Mouse (Mus musculus): ENCODE data around the gene Tspear. TPM values are rescaled to one million over a fixed set of nuclear protein-coding genes. Genes with fewer than 3 reads are reported as not detected.
A peak's percentile ranks its signal among the peaks of the same experiment; 100 is the strongest.

The Tspear gene
- 2.1 and 2.8 TPM in 2 replicates for polyA plus RNA-seq (2015; fragmentation: Nextera tagmentation; extraction: Ambion mirVana)

GRCm38 (mm10) chr10:77685895-77686664 is at the start of gene Tspear:
Gene Tspear (plus strand): TSS chr10:77686569.
- H3K9ac ChIP-seq: no peak within 1 kb of the TSS
- no peaks in the 10 kb centered on the region for H3K9me3 ChIP-seq
- WGBS: 10% methylated on average over 22 of the region's 22 CpGs
- no peak for ATAC-seq (ENCODE audit: insufficient number of reproducible peaks, low FRiP score, low TSS enrichment, low read depth)
- peaks cover 11% of the 10 kb centered on the region; the same call in 1 of the 2 replicates for H3K4me1 ChIP-seq
- H3K4me2 ChIP-seq: peak within 1 kb of the TSS; percentile 24
- no peaks in the 10 kb centered on the region for H3K36me3 ChIP-seq
- H3K4me3 ChIP-seq: peak within 1 kb of the TSS; percentile 12
- H3K27ac ChIP-seq: peak within 1 kb of the TSS; percentile 61
- peaks cover 32% of the 10 kb centered on the region for H3K27me3 ChIP-seq

- no peak overlapping the region for H3K4me2 ChIP-seq
- peaks cover 64% of the 10 kb centered on the region for H3K36me3 ChIP-seq
- no peaks in the 10 kb centered on the region for H3K27me3 ChIP-seq
- H3K4me3 ChIP-seq: no peak overlapping the region
- no peak overlapping the region for H3K9ac ChIP-seq
- ATAC-seq (ENCODE audit: insufficient number of reproducible peaks, low FRiP score, low TSS enrichment, low read depth): no peak
- H3K4me1 ChIP-seq: peaks cover 8% of the 10 kb centered on the region
- no peaks in the 10 kb centered on the region for H3K9me3 ChIP-seq
- WGBS: 77% methylated on average over 6 of the region's 6 CpGs
- H3K27ac ChIP-seq: no peak overlapping the region
Observed at GRCm38 (mm10) chr10:77638956-77639355, 47.4 kb upstream of the Tspear start.

- Histone ChIP-seq H3K27me3 (no peaks in the 10 kb centered on the region), H3K9ac (no peak overlapping the region), H3K36me3 (peaks cover 68% of the 10 kb centered on the region), H3K27ac (no peak overlapping the region), H3K4me3 (no peak overlapping the region), H3K9me3 (no peaks in the 10 kb centered on the region), H3K4me2 (no peak overlapping the region), H3K4me1 (peaks cover 2% of the 10 kb centered on the region; the same call in 1 of the 2 replicates)
- no peak for ATAC-seq (ENCODE audit: insufficient number of reproducible peaks, low FRiP score, low TSS enrichment, low read depth)
- 76% methylated on average over 7 of the region's 7 CpGs for WGBS
Observed at GRCm38 (mm10) chr10:77643160-77643559, 43.2 kb upstream of the Tspear start.

GRCm38 (mm10) chr10:77645571-77645970 is 40.8 kb upstream of the Tspear start:
- H3K4me3 ChIP-seq: no peak overlapping the region
- H3K9me3 ChIP-seq: no peaks in the 10 kb centered on the region
- H3K4me1 ChIP-seq: peaks cover 18% of the 10 kb centered on the region
- H3K36me3 ChIP-seq: peaks cover 60% of the 10 kb centered on the region
- no peak overlapping the region for H3K27ac ChIP-seq
- no peak overlapping the region for H3K9ac ChIP-seq
- no peak overlapping the region for H3K4me2 ChIP-seq
- H3K27me3 ChIP-seq: no peaks in the 10 kb centered on the region
- ATAC-seq (ENCODE audit: insufficient number of reproducible peaks, low FRiP score, low TSS enrichment, low read depth): no peak
- WGBS: 89% methylated on average over 5 of the region's 5 CpGs

- WGBS: 88% methylated on average over 1 of the region's 1 CpGs
- no peak for ATAC-seq (ENCODE audit: insufficient number of reproducible peaks, low FRiP score, low TSS enrichment, low read depth)
- H3K36me3 ChIP-seq: peaks cover 44% of the 10 kb centered on the region
- no peaks in the 10 kb centered on the region for H3K27me3 ChIP-seq
- H3K4me1 ChIP-seq: peaks cover 22% of the 10 kb centered on the region
- no peaks in the 10 kb centered on the region for H3K9me3 ChIP-seq
- no peak overlapping the region for H3K27ac ChIP-seq
- no peak overlapping the region for H3K4me3 ChIP-seq
- H3K4me2 ChIP-seq: no peak overlapping the region
- H3K9ac ChIP-seq: no peak overlapping the region
Observed at GRCm38 (mm10) chr10:77647461-77647860, 38.9 kb upstream of the Tspear start.

GRCm38 (mm10) chr10:77647901-77648300 is 38.5 kb upstream of the Tspear start:
- no peak overlapping the region for H3K4me3 ChIP-seq
- no peaks in the 10 kb centered on the region for H3K27me3 ChIP-seq
- 90% methylated on average over 8 of the region's 8 CpGs for whole genome bisulfite sequencing
- H3K9ac ChIP-seq: no peak overlapping the region
- H3K27ac ChIP-seq: no peak overlapping the region
- H3K9me3 ChIP-seq: no peaks in the 10 kb centered on the region
- H3K36me3 ChIP-seq: peaks cover 42% of the 10 kb centered on the region
- no peak for ATAC-seq (ENCODE audit: insufficient number of reproducible peaks, low FRiP score, low TSS enrichment, low read depth)
- H3K4me1 ChIP-seq: peaks cover 22% of the 10 kb centered on the region
- H3K4me2 ChIP-seq: no peak overlapping the region

- H3K4me1 ChIP-seq: peaks cover 22% of the 10 kb centered on the region
- no peak overlapping the region for H3K27ac ChIP-seq
- no peak overlapping the region for H3K4me3 ChIP-seq
- no peak overlapping the region for H3K9ac ChIP-seq
- H3K9me3 ChIP-seq: no peaks in the 10 kb centered on the region
- no peak for ATAC-seq (ENCODE audit: insufficient number of reproducible peaks, low FRiP score, low TSS enrichment, low read depth)
- H3K36me3 ChIP-seq: 0 out of 2 replicates have a peak, but pooled peaks cover 4% of the 10 kb centered on the region
- WGBS: 77% methylated on average over 9 of the region's 9 CpGs
- H3K4me2 ChIP-seq: no peak overlapping the region
- H3K27me3 ChIP-seq: no peaks in the 10 kb centered on the region
Observed at GRCm38 (mm10) chr10:77652046-77652445, 34.3 kb upstream of the Tspear start.

GRCm38 (mm10) chr10:77658286-77658994 is 27.9 kb upstream of the Tspear start:
- Histone ChIP-seq H3K9me3 (no peaks in the 10 kb centered on the region), H3K4me1 (peaks cover 6% of the 10 kb centered on the region; the same call in 1 of the 2 replicates), H3K27me3 (peaks cover under 1% of the 10 kb centered on the region; the same call in 1 of the 2 replicates), H3K4me2 (no peak overlapping the region), H3K4me3 (no peak overlapping the region), H3K36me3 (no peaks in the 10 kb centered on the region), H3K9ac (no peak overlapping the region), H3K27ac (no peak overlapping the region)
- WGBS: 56% methylated on average over 15 of the region's 15 CpGs
- no peak for ATAC-seq (ENCODE audit: insufficient number of reproducible peaks, low FRiP score, low TSS enrichment, low read depth)

- no peak overlapping the region for H3K27ac ChIP-seq
- peaks cover 29% of the 10 kb centered on the region for H3K4me1 ChIP-seq
- 17% methylated on average over 43 of the region's 43 CpGs for WGBS
- no peaks in the 10 kb centered on the region for H3K36me3 ChIP-seq
- no peaks in the 10 kb centered on the region for H3K9me3 ChIP-seq
- ATAC-seq (ENCODE audit: insufficient number of reproducible peaks, low FRiP score, low TSS enrichment, low read depth): no peak
- H3K4me2 ChIP-seq: peak overlapping the region; percentile 26
- no peak overlapping the region for H3K4me3 ChIP-seq
- H3K9ac ChIP-seq: no peak overlapping the region
- H3K27me3 ChIP-seq: peaks cover 15% of the 10 kb centered on the region; the same call in 1 of the 2 replicates
Observed at GRCm38 (mm10) chr10:77663949-77664665, 22.3 kb upstream of the Tspear start.

- H3K4me3 ChIP-seq: no peak overlapping the region
- no peaks in the 10 kb centered on the region for H3K36me3 ChIP-seq
- no peaks in the 10 kb centered on the region for H3K9me3 ChIP-seq
- no peak overlapping the region for H3K9ac ChIP-seq
- peaks cover 15% of the 10 kb centered on the region; the same call in 1 of the 2 replicates for H3K27me3 ChIP-seq
- 0 out of 2 replicates have a peak overlapping the region, but pooled peaks have one; percentile 5 for H3K4me2 ChIP-seq
- ATAC-seq (ENCODE audit: insufficient number of reproducible peaks, low FRiP score, low TSS enrichment, low read depth): peak; percentile 64
- H3K27ac ChIP-seq: no peak overlapping the region; the same call in 1 of the 2 replicates
- H3K4me1 ChIP-seq: peaks cover 29% of the 10 kb centered on the region
- 29% methylated on average over 8 of the region's 8 CpGs for WGBS
Observed at GRCm38 (mm10) chr10:77666342-77666741, 20.0 kb upstream of the Tspear start.

GRCm38 (mm10) chr10:77667402-77667801 is 19.0 kb upstream of the Tspear start:
- Histone ChIP-seq H3K4me3 (no peak overlapping the region), H3K27me3 (peaks cover 15% of the 10 kb centered on the region; the same call in 1 of the 2 replicates), H3K9me3 (no peaks in the 10 kb centered on the region), H3K36me3 (no peaks in the 10 kb centered on the region), H3K27ac (no peak overlapping the region; the same call in 1 of the 2 replicates), H3K4me1 (peaks cover 29% of the 10 kb centered on the region), H3K4me2 (no peak overlapping the region), H3K9ac (no peak overlapping the region)
- no peak for ATAC-seq (ENCODE audit: insufficient number of reproducible peaks, low FRiP score, low TSS enrichment, low read depth)
- WGBS: 65% methylated on average over 4 of the region's 4 CpGs
